Mouse (Mus musculus): ENCODE results near the gene Col23a1. TPM values are rescaled to one million over a fixed set of nuclear protein-coding genes. Genes with fewer than 3 reads are reported as not detected.

The Col23a1 gene
- total RNA-seq, 2 experiments from 2014 or later = 2.0 to 2.1 TPM

- DNase-seq = no peak
Observed at GRCm38 (mm10) chr11:51542424-51542823, 252.7 kb downstream of the Col23a1 start.

DNA sequence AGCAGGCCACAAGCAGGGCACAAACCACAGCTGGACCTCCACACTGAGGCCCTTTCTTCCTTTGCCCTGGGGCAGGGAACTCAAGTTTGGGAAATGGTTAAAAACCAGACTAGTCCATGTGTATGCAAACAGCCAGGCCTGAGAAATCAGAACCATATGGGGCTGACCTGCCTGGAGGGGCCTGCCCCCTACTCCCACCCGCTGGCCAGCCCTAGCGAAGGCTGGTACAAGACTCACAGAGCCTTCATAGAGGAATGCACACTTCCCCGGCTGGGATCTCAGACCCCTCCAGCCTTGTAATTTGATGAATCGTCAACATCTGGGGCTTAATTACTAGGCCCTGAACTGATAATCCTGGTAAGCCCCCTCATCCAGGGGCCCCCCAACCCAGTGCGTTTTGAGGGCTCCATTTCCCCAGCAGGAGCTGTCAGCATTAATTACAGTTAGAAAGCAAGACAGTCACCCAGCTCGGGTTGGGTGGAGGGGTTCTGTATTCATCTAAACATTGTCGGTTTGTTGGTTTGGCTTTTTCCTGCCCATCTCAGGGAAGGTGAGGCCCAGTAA is 253.8 kb downstream of the Col23a1 start:
- DNase-seq = no peak

- DNase-seq = no peak
Observed at GRCm38 (mm10) chr11:51544413-51544812, 254.7 kb downstream of the Col23a1 start.

- DNase-seq = no peak
Observed at GRCm38 (mm10) chr11:51545811-51546210, 256.1 kb downstream of the Col23a1 start.

DNA sequence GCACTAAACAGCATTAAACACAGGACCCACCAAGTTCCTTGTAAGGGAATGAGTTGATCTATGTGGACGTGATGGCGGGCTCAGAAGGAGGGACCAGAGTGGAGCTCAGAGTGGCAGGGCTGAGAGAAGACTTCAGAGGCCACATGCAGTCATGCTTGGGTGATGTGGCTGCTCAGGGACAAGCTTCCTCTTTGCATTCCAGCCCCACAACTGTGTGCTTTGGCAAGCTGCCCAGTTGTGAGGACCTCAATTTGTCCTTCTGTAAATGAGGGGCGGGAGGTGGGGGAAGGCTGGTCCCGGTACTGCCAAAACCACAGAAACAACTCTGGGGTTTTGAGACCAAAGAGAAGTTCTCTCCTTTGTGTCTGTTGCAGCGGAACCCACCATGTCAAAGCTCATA is 261.5 kb downstream of the Col23a1 start:
- DNase-seq = no peak

DNA sequence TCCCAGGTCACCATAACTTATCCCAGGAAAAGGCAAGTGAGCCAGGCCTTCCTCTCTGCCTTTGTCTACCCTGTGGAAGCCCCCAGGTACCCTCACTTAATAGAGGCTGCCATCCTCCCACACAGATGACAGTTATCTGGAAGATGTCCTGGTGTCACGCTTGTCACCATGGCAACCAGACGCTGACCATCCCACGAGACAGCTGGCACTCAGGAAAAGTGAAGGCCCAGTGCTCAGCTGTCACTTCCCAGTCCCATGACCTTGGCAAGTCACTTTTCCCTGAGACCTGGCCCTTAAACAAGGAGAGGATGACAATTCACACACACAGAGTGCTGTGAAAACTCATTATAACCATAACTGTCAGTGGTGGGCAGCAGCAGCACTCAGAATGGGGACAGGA is 262.4 kb downstream of the Col23a1 start:
- no peak for DNase-seq

GRCm38 (mm10) chr11:51554590-51554989 is 264.9 kb downstream of the Col23a1 start:
- DNase-seq = no peak

DNA sequence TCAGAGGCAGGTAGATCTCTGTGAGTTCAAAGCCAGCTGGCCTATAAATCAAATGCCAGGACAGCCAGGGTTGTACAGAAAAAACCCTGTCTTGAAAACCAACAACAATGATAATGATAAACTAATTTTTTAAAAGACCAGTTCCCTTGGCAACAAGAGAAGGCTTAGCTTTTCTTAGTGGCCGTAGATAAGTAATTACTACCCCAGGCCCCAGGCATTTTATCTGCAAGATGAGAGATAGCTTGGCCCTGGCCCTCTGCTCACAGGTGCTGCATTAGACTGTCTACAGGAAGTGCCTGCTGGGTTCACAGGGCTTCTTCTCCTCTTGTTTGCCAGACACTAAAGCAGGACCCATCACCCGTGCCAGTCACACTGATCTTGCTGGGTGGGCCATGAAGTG is 265.3 kb downstream of the Col23a1 start:
- DNase-seq = no peak

- no peak for DNase-seq
Observed at GRCm38 (mm10) chr11:51563276-51563675, 273.6 kb downstream of the Col23a1 start.

DNA sequence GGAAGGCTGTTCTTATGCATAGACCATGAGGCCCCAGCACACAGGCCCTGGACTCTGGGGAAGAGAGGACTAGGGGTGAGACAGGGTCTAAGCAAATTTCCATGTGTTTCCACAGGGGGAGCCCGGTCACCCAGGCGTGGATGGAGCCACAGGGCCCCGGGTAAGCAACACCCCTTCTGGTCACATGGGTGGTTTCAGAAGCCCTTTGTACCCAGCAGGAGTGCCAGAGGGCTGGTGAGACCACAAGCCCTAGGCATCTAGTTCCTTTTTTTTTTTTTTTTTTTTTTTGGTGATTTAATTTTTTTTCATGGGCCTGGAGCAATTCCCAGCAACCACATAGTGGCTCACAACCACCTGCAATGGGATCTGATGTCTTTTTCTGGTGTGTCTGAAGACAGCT is 275.3 kb downstream of the Col23a1 start:
- no peak for DNase-seq

GRCm38 (mm10) chr11:51565951-51566350 is 276.2 kb downstream of the Col23a1 start:
- DNase-seq = no peak

DNA sequence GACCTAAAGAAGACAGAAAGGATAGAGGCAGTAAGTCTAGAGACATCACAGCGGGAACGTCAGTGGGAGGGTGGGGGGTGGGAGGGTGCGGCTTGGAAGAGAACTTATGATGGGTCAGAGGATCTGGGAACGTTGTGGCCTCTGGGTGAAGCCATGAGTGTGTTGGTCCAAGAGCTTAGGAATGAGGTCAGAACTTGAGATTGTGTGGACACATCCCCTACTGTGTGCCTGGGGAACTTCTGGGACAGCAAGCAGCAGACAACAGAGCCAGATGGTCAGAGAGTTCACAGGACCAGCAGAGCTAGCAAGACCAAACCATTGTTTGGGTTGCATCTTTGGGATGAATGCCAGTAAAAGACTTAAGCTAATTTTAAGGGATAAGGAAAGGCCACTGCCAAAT is 279.1 kb downstream of the Col23a1 start:
- DNase-seq = no peak

GRCm38 (mm10) chr11:51576454-51576853 is 286.7 kb downstream of the Col23a1 start:
- DNase-seq = no peak

DNA sequence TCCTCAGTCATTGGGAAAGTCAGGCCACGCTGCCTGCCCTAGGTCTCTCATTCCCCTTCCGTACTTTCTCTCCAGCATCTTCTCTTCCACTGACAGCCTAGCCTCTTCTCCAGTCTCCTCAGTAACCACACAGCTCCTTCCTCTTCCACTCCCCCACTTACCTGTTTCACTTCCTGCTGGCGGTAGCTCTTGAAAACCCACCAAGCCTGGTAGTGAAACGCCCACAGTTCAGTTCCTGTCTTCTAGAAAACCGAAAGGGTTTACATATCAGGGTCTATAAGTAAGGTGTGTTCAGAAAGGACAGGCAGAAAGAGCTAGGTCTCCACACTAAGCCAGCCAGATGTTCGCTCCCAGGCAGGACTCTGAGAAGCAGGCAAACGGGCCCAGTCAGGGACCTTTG is 287.9 kb downstream of the Col23a1 start:
- no peak for DNase-seq

- DNase-seq = no peak
Observed at GRCm38 (mm10) chr11:51579024-51579423, 289.3 kb downstream of the Col23a1 start.

GRCm38 (mm10) chr11:51582713-51583112 is 293.0 kb downstream of the Col23a1 start:
- DNase-seq = peak; percentile 73 to 82

GRCm38 (mm10) chr11:51584057-51584430 is 294.3 kb downstream of the Col23a1 start:
- DNase-seq = no peak

- DNase-seq = peak; percentile 98 to 99
Observed at GRCm38 (mm10) chr11:51584431-51585248, 294.9 kb downstream of the Col23a1 start, which contains the start of gene Phykpl. TSS of gene Phykpl (plus strand) at chr11:51584757.

DNA sequence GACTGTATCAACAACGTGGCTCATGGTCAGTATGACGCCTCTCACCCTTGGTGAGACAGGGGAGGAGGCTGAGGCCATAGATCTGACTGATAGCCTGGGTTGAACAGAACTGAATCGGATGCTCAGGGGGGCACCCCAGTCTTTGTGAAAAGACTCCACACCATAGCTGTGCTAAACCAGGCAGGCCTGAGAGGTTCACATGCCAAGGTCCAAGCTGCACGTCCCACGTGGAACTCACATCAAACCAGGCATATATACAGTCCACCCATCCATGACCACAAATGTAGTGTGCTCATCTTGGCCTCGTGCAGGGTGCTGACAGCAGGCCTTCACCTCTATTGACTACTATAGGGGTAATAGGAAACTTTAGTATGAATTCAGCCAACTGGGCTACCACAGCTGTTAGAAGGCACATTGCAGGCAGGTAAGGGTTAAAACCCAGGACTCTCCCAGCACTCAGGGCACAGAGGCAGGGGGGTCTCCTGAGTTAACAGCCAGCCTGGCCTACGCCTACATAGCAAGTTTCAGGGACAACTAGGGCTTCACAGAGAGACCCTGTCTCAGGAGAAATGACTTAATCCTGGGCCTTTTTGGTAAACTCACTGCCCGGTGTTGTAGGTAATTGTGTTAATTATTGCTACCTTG is 296.0 kb downstream of the Col23a1 start:
- no peak for DNase-seq

GRCm38 (mm10) chr11:51586411-51586810 is 296.7 kb downstream of the Col23a1 start:
- no peak for DNase-seq

DNA sequence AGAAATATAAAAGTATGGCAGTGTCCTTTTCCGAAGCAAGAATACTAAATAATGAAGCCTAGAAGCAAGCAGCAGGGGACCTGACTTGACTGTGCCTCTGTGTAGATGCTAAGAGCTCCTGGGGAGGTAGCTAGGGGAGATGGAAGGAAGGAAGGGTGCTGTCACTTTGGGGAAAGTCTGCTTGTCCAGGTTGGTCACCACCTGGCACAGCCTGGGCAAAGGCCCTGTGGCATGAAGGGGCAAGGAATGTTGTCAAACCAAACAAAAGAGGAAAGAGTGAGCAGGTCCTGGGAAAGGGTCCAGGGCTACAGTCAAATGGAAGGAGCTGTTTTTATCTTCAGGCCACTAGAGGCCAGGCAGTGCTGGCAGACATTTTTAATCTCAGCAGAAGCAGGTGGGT is 297.3 kb downstream of the Col23a1 start:
- DNase-seq = no peak

DNA sequence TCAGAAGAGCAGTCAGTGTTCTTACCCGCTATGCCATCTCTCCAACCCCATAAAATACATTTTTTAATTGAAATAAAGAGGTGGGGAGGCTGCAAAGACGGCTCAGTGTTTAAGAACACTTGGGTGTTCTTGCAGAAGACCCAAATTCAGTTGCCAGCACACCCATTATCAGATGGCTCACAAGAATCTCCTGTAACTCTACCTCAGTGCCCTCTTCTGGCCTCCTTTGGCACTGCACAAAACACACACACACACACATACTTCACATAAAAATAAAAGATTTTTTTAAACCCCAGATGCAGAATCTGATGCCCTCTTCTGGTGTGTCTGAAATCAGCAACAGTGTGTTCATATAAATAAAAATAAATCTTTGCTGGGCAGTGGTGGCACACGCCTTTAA is 299.1 kb downstream of the Col23a1 start:
- no peak for DNase-seq

- no peak for DNase-seq
Observed at GRCm38 (mm10) chr11:51590002-51590401, 300.3 kb downstream of the Col23a1 start.

Data from heart, adult 18-20 months (tissue).